Mouse (Mus musculus): ENCODE measurements around the gene Ikzf3.

DNA sequence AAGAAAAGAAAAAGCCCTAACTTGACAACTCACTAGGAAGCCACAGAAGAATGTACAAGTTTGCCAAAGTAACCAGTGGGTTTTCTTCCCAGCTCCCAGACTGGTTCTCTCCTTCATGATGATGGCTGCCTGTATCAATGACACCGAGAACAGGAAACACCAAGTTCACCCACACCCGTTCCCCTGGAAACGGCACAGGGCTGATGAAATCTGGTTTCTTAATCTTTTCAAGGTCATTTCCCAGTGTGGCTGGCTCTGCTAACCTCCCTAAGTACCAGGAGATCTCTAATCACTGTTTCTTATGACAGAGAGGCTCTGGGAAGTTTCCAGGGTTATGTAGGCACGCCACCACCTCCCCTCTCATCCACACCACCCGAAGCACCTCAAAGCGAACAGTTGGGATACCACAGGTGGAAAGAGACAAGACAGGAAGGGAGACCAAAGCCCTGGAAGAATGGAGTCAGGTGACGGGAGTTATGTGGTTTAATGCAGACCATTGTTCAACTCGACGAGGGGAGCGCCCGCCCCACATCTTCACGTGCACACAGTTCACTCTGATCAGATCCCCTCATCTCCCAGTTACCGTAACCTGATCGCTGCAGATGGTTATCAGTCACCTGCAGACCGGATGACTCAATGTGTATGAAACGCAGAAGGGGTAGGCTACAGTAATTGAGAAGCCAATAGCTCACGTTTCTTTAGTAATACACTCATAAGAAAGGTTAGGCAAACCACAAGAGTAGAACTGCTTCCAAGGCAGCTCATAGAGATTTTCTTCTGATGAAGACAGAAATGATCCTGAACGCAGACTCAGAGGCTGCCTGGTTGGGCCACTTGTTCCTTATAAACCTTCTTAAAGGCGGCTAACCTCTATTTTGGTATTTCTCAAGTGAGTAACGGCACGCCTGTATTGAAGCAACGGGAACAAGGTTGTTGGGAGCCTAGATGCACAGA lies 75.8 kb downstream of the Ikzf3 start:
- TF ChIP-seq CTCF (IDR thresholded peaks at IDR 0.05; ENCODE audit: borderline replicate concordance, extremely low read depth, insufficient read depth, insufficient read length), result no peak
- TF ChIP-seq POLR2A (IDR thresholded peaks at IDR 0.05; ENCODE audit: borderline replicate concordance, extremely low read depth, insufficient read depth, insufficient read length, poor library complexity, severe bottlenecking), result no peak

Measured in brain, embryonic 14.5 days (tissue).